Mouse (Mus musculus) bone marrow, adult 2 months (tissue): ENCODE measurements around the gene Chmp4b.

Source experiments
- CTCF ChIP-seq: fragments of 200-500 bp; IDR thresholded peaks from 2 replicates; pipeline ENCODE4 v1.5.1; 2011; ENCODE audit warnings: low read length, control low read depth; ENCODE audit not compliant: control insufficient read depth, insufficient read depth
- POLR2A ChIP-seq: fragments of 200-500 bp; IDR thresholded peaks from 2 replicates; pipeline ENCODE4 v1.6.1; 2011; ENCODE audit warnings: low read depth, mild to moderate bottlenecking, control low read depth, low read length, borderline replicate concordance; ENCODE audit not compliant: control insufficient read depth

DNA sequence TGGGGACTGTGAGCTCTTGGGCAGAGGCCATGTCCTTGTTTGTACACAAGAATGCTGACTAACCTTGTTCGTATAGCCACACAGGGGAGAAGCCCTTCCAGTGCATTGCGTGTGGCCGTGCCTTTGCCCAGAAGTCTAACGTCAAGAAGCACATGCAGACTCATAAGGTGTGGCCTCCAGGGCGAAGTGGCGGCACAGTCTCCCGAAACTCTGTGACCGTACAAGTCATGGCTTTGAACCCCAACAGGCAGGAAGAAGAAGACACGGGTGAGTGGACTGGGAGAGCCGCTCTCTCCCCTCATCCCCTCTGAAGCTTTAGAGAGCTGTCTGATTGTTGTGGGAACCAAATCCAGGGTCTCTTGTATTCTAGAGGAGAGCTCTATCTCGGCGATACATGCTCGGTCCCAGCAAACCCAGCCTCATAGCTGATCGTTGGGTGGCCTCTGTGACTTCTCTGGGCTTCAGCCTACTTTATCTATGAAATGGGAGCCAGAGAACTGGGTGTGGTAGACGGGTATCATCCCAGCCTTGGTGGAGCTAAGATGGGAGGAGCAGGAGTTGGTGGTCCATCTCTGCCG is 19.2 kb upstream of the Chmp4b start:
- TF ChIP-seq POLR2A (peak; percentile 54; the same call in 1 of the 2 replicates), CTCF (no peak)
